Mouse (Mus musculus) thymus, postnatal 10 days (tissue): ENCODE results near the gene Naa25.

Experiments
- DNase-seq, 2 experiments: peaks; one replicate each; pipeline ENCODE4 v3.0.0; 2021; ENCODE audit warnings: low spot score in 2 of 2

Naa25 gene

GRCm38 (mm10) chr5:121452026-121452869 lies 54.5 kb downstream of the Naa25 start, which contains the start of gene Erp29:
Gene Erp29, minus strand, starts transcription at chr5:121452506.
- DNase-seq: peak; percentile 97 to 99

GRCm38 (mm10) chr5:121452906-121453305 lies 55.2 kb downstream of the Naa25 start:
- no peak for DNase-seq

- DNase-seq: no peak
Measured at GRCm38 (mm10) chr5:121453743-121454502, 56.2 kb downstream of the Naa25 start.

DNA sequence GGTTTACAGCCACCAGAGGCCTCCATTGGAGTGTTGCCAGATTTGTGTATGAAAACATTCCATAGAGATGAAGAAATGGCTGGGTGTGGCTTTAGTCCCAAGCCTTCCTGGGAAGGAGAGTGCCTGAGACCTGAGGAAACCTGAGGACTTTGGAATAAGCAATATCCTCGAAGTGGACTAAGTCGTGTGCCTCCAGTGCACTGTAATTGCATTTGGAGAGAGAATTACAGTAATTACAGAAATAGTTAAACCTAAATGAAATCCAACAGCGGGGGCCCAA lies 56.7 kb downstream of the Naa25 start:
- DNase-seq: no peak

DNA sequence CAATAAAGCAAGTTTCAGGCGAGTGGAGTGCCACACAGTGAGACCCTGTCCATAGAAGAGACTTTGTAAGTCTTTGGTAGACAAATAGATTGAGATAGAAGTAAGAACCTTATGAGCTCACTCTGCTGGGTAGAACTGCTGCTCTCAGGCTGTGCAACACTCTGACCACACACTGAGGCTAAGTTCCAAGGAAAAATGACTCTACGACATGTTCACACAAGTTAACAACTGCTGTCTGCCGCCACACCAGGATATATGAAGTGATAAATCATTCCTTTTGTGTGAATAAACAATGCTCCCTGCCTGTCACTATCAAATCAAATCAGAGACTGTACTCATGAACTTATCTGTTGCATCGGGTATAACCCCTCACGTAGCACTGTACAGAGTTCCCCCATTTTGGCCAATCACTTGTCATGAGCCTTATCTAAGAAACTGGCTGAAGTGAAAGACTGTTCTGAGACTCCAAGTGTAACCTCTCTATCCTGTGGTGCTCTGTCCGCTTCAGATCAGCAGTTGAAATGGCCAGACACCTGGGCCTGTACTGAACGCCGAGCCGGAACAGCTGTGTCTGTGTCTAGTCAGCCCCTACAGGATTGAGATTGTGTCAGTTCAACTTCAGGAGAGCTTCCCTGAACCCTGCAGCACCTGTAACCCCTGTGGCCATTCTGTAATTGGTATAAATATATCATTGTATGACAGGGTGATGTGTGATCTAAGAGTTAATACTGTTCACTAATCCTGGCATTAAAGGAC lies 58.0 kb downstream of the Naa25 start:
- no peak for DNase-seq

DNA sequence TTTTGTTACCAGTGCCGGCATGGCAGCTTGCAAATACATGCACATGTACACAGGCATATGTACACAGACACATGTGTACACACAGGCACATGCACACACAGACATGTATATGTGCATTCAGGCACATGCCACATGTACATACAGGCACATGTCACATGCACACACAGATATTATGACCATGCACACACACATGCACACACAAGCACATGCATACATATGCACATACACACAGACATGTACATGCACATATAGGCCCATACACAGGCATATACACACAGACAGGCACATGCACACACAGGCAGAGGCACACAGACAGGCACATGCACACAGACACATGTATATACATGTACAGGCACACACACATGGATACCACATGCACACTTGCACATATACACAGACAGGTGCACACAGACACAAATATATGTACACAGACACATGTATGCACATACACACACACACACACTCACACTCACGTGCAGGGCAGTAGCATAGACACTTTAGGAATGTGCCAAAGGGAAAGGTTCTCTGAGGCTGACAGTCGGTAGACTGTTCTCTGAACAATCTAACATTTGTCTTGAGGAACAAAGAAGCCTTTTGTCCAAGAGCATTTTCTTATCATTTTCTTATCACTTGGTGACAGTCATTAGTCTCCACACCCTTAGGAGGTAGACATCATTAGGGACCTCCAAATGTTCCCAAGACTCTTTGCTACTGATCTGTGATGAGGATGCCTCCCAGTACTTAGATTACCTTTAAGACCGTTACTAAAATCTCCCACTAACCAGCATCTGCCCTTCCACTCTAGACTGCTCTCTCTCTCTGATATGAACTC lies 63.8 kb downstream of the Naa25 start:
- no peak for DNase-seq

DNA sequence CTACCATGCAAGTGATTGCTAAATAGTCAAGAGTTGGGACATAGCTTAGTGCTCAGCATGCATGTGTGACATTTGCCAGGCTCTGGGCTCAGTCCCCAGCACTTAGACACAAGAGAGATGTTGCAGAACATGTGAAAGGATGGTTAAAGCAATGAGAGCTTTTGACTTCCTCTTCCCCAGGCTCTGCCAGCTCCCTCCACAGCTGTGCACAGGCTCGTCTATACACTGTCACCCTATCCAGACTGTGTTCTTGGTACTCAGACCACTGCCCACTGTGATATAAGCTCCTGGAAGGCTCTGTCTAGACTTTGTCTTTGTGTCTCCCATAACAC lies 64.4 kb downstream of the Naa25 start:
- no peak for DNase-seq

- no peak for DNase-seq
Measured at GRCm38 (mm10) chr5:121462967-121463366, 65.2 kb downstream of the Naa25 start.

DNA sequence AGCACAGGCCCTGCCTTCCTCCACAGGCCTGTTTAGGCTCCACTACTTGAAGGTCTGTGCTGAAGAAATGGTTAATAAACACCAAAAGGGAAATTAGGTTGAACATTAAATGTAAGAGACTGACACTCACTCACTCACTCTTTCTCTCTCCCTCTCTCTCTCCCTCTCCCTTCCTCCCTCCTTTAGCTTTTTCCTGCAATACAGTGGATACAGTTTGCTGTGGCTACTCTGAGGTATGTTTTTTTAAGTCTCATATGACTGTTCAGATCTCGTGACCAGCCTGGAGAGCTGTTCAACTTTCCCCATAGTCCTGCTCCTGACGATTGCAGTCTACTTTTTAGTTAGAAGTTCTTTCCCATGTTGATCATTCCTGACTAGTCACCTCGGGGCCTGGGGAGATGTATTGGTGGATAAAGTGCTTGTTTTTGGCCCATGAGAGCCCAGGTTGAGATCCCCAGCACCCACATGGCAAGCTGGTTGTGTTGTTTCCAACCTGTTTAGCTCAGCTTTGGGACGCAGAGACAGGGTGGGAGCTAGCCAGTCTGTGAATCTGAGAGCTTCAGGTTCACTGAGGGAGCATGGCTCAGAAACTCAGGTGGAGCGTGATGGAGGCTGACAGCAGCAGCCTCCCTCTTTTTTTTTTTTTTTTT lies 66.0 kb downstream of the Naa25 start:
- DNase-seq: no peak

- no peak for DNase-seq
Measured at GRCm38 (mm10) chr5:121469566-121469965, 71.8 kb downstream of the Naa25 start.

GRCm38 (mm10) chr5:121472411-121472810 lies 74.7 kb downstream of the Naa25 start:
- DNase-seq: no peak

- no peak for DNase-seq
Measured at GRCm38 (mm10) chr5:121474610-121475009, 76.9 kb downstream of the Naa25 start.

DNA sequence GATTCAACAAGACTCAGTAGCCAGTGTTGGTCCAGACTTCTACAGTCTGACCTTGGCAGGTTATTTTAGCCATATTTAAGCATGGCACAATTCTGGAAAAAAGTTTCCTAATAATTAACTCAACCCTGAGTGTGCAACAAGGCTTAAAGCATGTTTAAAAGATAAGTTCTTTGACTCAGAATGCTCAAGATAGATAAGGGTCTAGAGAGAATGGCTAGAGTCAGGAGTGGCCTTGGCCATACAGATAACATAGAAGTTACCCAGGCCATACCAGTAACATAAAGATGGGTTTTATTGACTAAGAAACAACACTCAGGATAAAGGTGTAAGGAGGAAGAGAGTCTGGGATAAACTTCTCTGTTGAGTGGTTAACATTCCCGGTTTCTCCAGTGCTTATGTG lies 78.3 kb downstream of the Naa25 start:
- no peak for DNase-seq

DNA sequence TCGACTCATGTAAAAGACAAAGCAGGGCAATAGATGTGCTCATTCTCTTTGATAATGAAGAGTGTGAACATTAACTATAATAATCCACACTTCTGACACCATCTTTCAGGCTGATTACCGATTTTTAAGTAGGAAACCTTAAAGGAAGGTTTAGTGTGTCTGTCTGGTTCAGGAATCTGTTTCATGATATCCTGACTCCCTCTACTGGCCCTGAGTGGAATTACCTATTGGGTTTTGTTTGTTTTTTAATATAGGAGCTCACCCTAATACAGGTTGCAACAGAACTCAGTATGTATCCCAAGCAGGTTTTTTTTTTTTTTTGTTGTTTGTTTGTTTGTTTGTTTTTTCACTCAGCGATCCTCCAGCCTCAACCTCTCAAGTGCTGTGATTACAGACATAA lies 79.9 kb downstream of the Naa25 start:
- DNase-seq: peak in 1 of 2 experiments; percentile 56

GRCm38 (mm10) chr5:121484801-121485200 lies 87.1 kb downstream of the Naa25 start:
- no peak for DNase-seq

DNA sequence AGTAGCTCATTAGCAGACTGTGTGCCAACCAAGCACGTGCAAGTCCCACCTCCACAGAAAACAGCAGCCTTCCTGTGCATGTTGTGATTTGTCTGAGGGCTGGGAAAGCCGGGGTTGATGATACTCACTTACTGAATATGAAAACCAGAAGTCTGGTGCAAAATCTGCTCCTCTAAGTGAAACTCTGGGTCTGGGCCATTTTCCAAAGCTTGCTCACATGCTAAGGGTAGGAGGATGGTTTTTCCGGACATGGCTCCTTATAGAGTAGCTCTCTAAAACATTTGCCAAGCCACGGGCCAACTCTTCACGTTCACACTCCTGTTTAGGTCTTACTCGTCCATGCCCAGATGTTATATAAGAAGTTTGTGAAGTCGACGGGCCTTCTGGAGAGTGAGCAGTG lies 95.6 kb downstream of the Naa25 start:
- DNase-seq: no peak
